Mouse (Mus musculus) embryo, embryonic 11 days (tissue): Measurements from ENCODE around the gene Pecam1.
A peak's percentile ranks its signal among the peaks of the same experiment; 100 is the strongest.
"Not testable (repeated sequence)": the region's sequence is repeated elsewhere in the genome, so short reads cannot be mapped to it uniquely, and the experiment has no call there.

Experiments
- DNase-seq: peaks from one replicate; pipeline ENCODE4 v3.0.0-alpha.2; 2015

Pecam1 gene

DNA sequence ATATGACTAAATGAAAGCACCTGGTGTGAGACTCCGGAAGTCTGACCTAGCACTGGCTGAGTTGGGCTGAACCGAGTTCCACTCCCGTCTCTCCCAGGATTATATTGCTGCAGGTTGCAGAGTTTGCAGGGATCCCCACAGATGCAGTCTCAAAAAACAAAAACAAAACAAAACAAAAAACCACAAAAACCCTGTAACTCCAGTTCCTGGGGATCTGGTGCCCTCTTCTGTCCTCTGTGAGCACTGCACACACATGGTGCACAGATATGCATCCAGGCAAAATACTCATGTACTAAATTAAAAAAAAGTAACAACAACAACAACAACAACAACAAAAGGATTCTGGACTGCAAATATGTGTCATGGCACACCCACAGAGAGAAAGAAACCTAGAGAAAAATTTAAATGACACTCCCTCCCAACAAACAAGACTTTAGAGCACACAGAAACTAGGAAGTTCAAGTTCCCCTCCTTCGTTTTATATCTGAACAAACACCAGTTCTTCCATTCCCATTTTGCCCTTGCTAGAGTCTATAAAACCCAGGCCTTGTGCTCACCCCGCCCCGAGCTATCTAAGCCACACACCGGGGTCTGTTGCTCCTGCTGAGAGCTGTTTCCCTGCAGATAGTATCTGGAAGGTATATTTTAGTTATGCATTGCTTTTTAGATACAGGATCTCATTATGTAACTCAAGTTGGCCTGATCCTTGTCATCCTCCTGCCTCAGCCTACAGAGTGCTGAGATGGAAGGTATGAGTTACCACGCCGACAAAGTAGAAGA, 20.0 kb upstream of the Pecam1 start:
- no peak for DNase-seq

DNA sequence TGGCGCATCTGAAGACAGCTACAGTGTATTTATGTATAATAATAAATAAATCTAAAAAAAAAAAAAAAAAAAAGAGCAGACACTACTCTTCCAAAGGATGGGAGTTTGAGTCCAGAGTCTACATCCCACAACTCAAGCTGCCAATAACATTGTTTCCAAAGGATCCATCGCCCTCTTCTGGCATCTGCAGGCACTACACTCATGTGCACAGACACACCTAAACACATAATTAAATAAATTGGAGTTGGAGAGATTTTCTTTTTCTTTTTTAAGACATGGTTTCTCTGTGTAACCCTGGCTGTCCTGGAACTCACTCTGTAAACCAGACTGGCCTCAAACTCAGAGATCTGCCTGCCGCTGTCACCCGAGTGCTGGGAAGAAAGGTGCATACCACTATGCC, 17.1 kb upstream of the Pecam1 start:
- DNase-seq: no peak

DNA sequence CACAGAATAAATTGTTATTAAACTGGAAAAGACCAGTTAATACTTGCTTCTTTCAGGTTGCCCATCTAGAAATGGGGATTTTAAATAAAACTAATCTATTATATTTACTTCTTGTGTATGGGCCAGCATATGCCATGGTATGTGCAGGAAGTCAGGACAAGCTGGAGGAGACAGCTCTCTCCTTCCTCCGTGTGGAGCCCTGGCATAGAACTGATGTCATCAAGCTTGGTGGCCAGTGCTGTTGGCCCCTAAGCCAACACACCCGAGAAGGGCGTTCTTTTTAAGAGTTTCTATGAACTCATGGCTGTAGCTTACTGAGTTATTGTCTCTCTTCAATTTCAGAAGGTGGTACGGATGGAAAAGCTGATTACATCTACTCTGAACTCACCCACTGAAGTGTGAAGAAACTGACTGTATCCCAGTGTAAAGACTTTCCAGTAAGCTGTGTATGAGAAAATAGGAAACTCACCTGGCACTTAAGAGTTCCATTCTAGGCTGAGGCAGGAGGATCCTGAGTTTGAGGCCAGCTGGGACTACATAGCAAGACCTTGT, 16.3 kb upstream of the Pecam1 start:
- DNase-seq: no peak

DNA sequence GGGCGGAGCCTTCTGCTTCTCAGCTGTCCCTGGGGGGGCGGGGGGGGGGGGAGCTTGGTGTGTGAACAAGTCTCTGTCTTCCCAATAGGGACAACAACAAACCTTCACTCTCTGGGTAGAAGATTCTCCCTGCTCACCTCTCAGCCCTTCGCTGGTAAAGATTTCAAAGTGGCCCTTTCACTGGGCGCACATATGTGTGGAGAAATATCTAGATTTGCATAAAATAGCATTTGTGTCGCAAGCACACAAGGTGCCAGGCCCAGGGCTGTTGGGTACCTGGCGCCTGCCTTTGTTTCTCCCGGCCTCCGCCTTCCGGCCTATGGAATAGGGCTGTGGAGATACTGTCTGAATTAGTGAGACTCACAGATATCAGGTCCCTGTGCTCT, 12.4 kb upstream of the Pecam1 start:
- no peak for DNase-seq

DNA sequence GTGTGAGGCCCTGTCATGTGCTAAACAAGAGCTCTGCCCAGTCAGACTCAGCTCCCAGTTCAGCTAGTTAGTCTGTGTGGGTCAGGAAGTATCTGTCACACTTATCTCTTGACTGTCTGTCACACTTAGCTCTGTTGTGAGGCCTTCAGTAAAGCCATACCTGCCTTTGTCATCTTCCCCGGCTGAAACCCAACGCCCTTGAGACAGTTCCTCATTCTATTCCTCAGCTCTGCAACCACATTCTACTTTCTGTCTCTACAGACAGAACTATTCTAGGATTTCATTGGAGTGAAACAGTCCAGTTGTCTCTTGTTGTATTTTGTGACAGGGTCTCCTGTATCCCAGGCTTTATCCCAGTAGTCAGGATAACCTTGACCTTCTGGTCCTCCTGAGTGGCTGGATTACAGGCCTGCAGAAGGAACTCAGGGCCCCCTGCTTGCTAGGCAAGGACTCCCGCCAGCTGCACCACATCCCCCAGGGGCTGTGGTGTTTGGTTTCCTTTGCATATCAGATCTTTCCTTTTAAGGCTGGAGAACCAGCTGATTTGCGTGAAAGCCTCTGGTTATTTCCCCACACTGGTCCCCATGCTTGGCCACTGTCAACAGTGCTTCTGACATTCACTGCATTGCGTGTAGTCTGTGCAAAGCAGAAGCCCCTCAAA, 11.8 kb upstream of the Pecam1 start:
- DNase-seq: peak; percentile 49

DNA sequence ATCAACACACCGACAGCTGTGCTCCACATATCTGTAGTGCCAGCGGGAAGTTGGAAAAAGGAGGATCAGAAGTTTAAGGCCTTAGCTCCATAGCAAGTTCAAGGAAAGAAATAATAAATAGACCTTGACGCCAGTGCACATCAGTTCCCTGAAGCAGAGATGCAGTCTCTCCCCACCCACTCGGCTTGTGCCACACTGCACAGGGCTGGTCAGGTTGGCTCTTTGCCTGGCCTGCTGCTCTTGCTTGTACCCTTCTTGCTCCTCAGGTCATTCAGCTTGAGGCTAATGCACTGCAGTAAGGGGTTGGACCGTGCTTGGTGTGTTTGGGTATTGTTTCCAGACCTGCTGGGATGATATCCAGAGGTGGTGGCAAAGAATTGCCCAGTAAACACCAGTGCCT, 10.1 kb upstream of the Pecam1 start:
- no peak for DNase-seq

DNA sequence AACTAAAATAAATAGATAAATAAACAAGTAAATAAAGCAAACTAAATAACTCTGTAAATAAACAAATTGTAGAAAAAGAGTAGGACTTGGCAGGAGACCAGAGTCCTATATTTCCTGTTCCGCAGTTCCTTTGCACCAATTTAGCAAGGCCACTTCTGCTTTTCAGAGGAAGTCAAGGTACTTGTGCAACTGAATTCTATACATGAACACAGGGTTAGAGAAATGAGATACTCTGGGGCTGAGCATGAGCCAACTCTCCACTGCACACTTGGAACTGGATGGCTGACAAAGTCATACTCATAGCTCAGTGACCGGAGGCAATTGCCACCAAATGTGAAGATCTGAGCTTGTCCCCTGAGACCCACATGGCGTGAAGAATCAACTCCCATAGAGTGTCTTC, 8.6 kb upstream of the Pecam1 start:
- no peak for DNase-seq

DNA sequence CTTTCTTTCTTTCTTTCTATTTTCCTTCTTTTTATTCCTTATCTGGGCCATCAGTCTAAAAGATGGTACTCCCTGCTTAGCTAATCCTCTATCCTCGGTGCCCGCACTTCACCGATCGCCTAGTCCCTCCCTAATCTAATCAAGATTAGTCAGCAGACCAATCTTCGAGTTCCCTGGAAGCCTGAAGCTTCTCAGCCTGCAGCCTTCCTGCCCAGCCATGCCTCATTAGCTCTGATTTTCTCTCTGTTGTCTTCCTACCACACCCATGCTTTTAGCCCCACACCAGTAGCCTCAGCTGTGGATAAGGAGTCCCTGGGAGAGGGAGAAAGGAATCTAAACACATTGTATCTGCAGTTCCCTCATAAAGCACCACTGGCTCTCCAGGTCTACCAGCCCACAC, 5.2 kb upstream of the Pecam1 start:
- no peak for DNase-seq

DNA sequence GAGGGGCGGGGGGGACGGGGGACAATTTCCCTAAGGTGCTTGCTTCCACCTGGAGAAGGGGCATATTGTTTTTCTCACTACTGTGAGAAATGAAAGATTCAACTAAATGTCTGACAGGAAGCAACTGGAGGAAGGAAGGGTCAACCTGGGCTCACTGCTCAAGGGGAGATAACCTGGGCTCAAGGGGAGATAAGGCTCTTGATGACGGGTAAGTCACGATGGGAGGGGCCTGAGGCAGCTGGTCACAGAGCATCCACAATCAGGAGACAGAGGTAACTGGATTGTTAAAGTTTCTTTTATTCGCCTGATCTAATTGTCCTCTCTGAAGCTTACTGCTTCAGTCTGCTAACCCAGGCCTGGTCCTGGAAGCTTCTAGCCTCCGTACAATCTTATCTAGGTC, 2.9 kb upstream of the Pecam1 start:
- DNase-seq: no peak

DNA sequence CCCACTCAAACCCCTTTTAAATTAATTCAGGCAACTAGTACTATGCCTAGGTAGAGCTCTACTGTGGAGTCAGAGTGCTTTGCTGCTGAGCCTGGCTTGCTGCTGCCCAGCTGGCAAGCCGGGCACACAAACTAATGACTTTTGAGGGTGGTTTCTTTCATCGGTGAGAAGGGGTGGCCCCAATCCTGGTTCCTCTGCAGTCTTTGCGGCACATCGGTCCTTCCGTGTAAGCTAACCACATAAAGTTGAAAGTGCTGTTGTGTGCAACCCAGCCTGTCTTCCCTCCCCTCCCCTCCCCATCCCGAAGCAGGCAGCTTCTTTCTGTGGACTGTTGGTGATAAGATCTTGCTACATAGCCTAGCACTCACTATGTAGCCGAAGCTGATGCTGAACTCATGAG, 1.7 kb upstream of the Pecam1 start:
- DNase-seq: no peak

DNA sequence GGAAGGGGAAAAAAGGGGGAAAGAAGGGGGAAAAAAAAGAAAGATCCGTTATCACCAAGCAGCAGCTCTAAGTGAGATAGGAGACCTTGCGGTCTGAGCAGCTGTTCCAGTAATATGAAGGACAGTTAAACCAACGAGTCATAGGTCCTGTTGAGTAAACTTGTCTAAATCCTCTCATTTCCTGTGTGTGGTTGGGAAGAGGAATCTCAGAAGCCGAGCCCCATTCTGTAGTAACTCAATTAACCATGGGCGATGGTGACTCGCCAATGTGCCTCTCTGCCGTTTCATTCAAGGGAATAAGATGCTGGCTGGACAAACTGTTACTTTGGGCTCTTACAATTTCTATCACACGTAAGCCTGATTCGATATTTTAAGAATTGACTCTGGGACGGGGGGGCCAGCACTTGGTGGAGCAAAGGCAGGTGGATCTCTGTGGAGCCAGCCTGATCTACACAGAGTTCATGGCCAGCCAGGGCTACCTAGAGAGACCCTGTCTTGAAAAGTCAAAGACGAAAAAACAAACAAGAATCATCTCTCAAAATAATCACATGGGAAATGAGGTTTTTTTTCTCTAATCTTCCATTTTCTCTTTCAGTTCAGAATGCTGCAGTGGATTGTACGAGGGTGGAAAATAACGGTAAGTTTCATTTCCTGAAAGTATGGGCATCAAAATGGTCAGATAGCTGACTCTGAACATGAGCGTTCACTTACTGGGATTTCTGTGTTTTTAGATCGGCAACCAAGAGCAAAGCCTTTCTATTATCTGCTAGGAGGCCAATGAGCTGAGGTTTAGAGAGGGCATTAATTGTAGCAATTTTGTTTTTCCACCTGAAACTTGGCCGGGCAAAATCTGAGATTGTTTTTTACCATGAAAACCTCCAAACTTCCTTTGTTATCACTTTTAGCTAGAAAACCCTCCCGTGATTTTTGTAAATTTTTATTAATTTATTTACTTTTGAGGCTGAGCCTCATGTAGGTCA, 901 bp upstream of the Pecam1 start, which contains the start of gene Milr1:
Gene Milr1 (plus strand): TSS at position 188 of the 980 bp plus-strand sequence.
- no peak for DNase-seq

DNA sequence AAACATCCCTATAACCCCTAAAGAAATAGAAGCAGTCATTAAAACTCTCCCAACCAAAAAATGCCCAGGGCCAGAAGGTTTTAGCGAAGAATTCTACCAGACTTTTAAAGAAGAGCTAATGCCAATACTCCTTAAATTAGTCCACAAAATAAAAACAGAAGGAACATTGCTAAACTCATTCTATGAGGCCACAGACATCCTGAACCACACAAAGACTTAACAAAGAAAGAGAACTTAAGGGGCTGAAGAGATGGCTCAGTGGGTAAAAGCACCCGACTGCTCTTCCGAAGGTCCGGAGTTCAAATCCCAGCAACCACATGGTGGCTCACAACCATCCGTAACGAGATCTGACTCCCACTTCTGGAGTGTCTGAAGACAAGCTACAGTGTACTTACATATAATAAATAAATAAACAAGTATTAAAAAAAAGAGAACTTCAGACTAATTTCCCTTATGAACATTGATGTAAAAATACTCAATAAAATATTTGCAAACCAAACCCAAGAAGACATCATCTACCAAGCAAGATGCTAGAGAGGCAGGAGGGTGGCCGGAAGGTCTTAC, 789 bp downstream of the Pecam1 start:
- DNase-seq: not testable (repeated sequence)

DNA sequence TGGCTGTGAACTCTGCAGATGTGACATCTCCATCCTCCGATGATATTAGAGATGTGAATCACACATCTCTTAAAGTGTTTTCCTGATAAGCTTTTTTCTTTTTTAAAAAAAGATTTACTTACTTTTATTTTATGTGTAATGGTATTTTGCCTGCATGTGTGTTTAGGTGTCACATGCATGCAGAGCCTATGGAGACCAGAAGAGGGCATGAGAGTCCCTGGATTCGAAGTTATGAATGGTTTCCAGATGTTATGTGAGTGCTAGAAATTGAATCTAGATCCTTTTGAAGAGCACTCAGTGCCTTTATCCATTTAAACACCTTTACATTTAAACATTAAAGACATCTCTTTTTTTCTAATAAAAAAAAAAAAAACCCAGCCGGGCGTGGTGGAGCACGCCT, 5.5 kb downstream of the Pecam1 start:
- DNase-seq: no peak

DNA sequence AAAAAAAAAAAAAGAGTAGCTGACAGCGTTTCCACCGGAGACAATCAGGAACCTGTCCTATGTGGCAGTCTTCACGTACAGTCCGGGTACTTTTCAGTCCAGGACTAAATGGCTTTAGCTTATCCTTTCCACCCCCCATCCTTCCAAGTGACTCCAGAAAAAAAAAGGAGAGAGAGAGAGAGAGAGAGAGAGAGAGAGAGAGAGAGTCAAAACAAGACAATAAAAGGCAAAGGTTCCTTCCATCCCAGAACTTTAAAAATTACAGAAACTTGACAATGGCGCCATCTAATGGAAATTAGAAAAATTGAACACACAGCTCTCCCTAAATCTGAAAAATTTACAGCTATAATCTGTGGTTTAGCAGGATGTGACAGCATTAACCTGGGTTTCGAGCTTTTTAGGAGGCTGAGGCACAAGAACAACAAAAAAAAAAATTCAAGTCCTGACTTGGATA, 8.0 kb downstream of the Pecam1 start:
- DNase-seq: peak; percentile 43

DNA sequence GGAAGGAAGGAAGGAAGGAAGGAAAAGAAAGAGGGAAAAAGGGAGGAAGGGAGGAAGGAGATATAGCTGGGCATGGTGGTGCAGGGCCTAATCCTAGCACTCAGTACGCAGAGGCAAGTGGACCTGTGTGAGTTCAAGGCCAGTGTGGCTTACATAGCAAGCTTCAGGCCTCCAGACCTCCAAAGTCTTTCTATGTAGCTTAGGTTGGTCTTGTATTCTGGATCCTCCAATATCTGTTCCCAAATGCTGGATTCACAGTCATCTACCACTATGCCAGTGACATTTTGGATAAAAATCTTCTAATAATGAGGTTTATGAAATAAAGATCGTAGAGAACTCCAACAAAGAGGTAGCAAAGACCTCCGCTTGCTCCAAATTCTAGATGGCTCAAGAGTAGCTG, 8.6 kb downstream of the Pecam1 start:
- no peak for DNase-seq

DNA sequence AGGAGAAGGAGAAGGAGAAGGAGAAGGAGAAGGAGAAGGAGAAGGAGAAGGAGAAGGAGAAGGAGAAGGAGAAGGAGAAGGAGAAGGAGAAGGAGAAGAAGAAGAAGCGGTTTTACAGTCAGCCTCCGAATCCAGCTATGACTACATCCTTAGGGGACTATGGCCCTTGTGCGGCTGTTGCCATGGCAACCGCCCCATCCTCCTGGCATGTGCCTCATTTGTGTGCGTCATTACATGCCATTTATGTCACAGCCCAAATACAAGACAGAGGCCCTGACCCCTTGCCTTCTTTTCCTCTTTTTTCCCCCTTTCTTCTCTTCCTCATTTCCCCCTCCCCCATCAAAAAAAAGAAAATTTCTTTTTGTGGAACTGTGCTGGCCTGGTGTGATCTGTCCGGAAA, 9.2 kb downstream of the Pecam1 start:
- peak; percentile 74 for DNase-seq

DNA sequence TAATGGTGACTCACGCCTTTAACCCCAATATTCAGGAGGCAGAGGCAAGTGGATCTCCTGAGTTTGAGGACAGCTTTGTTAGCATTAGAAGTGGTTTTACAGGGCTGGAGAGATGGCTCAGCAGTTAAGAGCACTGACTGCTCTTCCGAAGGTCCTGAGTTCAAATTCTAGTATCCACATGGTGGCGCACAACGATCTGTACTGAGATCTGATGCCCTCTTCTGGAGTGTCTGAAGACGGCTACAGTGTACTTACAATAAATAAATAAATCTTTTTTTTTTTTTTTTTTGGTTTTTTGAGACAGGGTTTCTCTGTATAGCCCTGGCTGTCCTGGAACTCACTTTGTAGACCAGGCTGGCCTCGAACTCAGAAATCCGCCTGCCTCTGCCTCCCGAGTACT, 9.7 kb downstream of the Pecam1 start:
- DNase-seq: not testable (repeated sequence)

DNA sequence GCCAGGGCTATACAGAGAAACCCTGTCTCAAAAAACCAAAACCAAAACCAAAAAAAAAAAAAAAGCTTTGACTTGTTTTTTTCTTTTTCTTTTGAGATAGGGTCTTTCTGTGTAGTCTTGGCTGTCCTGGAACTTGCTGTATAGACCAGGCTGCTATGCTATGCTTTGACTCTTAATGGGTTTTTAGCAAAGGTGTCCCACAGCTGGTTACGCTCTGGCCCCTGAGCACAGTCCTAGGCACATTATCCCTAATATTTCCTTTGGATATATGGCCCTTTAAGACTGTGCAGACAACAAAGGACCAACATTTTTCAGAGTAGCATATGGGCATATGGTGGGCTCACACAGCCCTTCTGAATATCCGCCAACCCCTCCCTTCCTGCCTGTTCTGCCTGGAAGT, 11.3 kb downstream of the Pecam1 start:
- no peak for DNase-seq

DNA sequence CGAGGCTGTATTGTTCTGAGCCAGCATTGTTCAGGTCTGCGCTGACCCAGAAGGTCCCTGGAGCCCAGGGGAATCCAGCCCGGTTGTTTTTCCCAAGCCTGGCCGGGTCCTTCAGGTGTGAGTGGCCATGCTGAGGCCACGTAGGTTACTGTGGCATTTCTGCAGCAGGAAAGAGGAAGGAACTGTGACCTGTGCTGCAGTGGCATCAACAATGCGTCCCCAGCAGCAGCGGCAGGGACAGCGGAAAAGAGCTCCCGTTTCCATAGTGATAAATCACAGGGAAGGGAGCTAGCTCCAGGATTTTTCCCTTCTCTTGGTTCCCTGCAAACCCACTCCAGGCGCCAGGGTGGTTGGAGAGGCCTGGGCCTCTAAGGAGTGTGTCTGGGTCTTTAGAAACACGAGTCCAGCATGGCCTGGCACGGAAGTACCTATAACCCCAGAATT, 13.2 kb downstream of the Pecam1 start:
- DNase-seq: peak; percentile 55

DNA sequence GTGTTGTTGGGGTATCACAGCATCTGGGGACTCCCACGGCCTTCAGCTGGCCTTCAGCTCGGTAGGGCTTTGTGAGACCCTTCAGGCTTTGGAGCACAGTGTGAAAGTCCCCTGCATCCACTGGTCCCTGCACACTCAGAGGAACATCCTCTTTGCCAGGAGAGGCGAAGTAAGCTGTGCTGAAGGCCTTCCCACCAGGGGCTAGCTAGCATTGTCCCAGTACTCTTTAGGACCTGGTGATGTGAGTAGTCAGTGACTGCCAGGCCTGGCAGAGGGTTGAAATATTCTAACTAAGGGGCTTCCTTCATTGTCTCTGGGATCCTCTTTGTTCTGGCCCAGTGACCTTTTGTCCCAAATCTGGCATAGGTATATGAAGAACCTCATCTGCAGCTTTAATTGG, 13.8 kb downstream of the Pecam1 start:
- DNase-seq: no peak

DNA sequence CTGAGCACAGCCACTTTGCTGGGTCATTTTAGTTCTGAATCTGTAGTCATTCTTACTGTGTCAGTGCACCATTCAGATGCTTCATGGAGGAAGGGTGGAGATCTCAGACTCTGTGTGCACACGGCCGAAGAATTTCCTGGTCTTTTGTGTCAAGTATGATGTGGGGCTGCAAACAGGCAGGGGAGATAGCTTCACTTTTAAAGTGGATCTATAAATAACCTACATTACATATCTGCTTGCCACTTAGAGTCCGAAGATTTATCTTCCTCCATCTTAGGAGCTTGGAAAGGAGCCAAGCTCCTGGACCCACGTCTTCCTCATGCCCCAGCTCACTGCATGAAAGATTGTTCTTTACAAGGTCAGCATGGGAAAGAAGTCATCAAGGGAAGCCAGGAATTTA, 19.7 kb downstream of the Pecam1 start:
- DNase-seq: no peak

DNA sequence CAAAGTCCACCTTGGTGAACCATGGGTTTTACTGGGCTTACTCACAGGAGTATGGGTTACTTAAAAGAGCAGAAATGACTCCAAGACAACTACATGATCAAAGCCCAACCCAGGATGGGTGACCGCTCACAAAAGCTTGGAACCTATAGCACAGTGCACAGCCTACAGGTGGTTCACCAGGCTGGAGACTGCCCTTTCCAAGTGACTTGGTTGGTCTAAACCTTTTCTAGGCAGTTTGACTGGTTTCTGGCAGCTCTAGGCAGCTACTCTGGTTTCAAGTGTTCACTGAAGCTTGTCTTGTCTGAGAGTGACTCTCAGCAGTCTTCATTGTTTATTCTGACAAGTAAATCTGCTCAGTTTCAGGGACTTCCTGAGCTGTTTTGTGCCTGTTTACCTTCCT, 20.8 kb downstream of the Pecam1 start:
- no peak for DNase-seq
